Mouse (Mus musculus): Measurements from ENCODE around the gene Slc35a3. TPM values are rescaled to one million over a fixed set of nuclear protein-coding genes. Genes with fewer than 3 reads are reported as not detected.

The Slc35a3 gene
- polyA plus RNA-seq, 1 experiment, result 10.5 TPM

DNA sequence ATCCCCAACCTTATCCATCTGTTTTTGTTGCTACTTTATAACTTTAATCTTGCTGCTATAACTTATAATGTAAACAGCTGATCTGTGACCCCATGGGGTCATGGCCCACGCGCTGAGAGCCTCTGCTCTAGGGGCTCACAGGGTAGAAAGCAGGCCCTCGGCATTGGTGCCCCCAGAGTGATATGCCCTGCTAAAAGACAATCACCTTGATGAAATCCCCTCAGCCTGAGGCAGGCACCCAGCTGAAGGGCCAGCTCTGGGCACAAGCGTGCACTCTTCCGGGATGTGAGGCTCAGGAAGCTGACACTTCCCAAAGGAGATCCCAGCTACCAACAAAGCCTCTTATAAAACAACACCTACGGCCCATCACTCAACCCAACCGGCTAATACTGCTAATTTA lies 74.1 kb downstream of the Slc35a3 start:
- DNase-seq (ENCODE audit: low read depth), result no peak

DNA sequence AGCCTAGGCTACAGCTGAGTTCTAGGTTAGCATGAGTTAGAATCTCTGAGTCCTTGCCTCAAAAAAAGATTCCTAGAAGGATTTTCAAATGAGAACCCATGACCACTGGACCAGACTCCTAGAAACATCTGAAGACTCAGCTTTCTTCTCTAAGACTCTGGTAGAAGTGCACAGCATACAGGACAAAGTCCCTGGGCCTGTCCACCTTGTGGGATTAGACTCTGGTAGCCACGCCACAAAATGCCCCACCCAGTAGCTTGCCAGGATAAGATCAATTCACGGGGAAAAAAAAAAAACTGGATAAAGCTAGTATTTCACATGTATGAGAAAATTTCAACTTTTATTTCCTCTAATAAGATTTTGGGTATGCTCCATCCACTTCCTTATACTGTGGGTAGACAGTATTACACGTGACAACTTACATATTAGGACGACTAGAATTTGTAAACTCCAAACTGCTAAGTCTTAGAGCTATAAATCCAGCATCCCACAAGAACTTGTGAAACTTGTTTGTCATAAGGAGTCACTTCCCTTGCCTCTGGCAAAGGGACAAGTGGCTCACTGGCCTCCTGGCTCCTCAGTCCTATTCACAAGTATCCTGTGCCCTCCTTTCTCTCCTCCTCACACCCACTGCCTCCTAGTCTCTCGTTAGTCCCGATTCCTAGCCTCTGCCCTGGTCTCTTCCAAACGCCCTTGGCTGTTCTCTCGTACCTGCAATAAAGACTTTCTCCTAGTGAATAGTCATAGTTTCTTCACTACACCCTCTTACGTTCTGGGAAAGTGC lies 74.7 kb downstream of the Slc35a3 start:
- peak; percentile 60 for DNase-seq (ENCODE audit: low read depth)

DNA sequence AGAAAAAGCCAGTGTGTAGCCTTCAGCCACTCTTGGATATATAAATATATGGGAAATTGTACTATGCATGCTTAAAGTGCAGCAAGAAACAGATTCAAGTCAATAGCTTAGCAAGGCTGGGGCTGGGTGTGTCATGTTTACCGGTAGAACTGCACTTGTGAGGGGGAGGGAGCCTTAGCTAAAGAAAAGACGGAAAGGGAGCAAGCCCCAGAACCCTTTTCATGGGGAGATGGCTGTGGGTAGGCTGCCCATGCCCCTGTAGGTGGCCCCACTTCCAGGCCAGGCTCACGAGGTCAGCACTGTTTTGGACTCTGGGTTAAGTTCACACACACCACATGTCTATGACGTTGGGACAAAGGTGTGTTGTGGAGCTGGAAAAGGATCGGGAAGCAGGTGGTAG lies 76.8 kb downstream of the Slc35a3 start:
- no peak for DNase-seq (ENCODE audit: low read depth)

DNA sequence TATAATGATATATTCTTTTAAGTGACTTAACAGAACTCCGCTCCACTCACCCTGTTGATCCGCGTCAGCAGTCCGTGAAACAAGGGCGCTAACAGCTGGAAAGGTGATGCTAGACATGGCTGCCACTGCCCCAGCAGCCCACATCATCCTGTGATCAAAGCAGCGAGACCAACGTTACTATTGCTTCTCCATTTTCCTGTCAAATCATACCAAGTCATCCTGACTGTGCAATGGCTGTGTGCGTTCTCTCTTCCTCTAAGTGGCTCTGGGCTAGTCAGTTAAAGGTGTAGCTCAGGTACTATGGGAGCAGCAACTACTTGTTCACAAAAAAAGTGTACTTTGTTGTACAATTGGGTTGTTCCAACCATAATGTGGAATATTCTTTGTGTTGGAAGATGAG lies 77.8 kb downstream of the Slc35a3 start:
- DNase-seq (ENCODE audit: low read depth), result no peak

DNA sequence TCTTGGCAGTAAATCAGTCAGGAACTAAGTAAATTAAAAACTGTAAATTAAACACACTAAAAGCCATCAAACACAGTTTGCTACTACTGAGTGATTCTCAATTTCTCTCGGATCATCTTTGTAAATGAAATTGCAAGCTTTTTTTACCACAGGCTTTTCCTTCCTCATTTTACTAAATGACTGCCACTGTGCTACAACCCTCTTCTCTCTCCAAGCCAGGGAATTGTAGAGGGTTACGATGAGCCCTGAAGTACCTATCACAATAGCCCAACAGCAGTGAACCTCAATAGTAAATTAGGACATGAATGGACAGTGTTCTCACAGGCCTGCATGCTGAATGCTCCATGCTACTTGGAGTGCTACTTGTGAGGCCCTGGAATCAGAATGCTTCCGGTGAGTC lies 78.5 kb downstream of the Slc35a3 start:
- DNase-seq (ENCODE audit: low read depth), result no peak

DNA sequence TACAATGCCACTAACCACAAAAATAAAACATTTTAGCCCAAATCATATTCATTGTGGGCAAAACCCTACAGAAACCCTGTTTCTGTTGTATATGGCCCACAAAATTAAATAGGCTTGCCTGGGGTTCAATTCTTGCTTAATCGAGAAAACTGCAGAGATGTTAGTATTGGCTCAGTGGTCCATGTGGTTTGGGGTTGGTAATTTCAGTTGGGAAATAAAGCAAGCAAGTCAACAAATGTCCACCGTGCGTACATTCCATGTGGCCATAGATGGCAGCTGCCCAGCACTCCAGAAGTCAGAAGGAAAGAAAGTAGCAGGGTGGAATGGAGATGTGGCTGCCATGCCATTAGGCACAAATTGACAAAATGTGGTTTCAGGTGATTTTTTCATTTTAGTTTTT lies 79.7 kb downstream of the Slc35a3 start:
- no peak for DNase-seq (ENCODE audit: low read depth)

DNA sequence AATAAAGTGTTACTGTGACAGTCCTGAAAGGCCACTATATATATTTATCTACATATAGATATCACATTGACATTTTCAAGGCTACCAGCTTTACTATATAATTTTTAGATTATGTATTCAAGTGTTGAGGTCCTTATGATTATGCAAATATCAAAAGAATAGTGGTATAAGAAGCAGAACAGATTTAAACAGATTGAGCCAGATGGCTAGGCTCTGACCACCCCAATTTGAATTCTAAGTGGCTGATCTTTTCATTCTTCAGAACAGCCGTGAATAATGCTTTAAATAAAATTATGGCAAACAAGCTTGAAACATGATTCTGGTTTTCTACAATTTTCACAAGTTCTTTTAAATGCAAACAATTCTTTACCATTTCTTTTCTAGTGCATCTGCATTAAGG lies 81.2 kb downstream of the Slc35a3 start:
- no peak for DNase-seq (ENCODE audit: low read depth)

DNA sequence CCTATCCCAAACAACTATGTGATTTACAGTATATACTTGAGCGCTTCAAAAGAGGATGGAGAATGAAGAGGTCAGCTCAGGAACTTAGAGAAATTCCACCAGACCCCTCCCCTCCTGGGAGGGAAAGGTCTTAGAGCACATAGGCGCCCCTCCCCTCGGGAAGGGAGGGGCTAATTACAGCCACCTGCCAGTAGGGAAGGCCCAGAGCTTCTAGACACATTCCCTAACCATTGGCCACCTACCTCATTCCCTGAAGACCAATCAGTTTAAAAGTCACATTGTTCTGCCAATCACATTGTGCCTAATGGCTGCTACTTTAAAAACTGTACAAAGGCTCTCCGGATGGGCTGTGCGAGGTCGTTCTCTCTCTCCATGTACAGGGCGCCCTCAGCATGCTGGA lies 90.0 kb downstream of the Slc35a3 start:
- DNase-seq (ENCODE audit: low read depth), result no peak

DNA sequence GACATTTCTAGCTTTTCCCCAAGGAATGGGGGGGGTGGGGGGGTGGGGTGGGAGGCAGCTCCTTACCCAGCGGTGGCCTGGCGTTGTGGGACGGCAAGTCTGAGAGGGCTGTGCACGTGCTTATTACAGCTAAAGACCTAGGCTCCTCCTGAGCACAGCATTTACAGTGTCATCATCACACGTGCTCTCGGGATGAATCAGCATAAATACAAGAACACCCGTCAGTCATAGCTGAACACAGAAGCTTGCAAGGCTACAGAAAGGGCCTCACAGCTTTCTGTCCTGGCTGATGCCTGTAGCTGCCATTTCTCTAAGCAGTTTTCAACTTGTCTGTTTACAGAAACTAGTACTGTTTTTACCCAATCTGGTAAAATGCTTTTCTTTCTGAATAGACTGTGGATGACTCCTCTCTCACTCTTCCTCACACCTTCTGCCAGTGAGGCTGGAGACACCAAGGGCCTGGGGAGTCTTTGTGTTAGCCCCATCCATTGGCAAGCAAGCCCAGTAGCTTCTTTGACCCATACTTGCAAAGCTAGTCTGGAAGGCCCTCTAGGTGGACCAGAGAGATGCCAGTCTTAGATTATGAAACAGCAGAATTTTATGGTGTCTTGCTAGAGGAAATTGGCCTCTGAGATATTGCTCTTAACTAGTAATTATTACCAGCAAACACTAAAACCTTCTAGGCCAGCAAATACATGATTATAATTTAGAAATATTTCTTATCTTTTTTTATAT lies 91.8 kb downstream of the Slc35a3 start:
- DNase-seq (ENCODE audit: low read depth), result no peak

Other genes with a start within 250 kb of the Slc35a3 start
- gene Rtca, start 204.6 kb downstream of the Slc35a3 start, polyA plus RNA-seq (2012; rRNA removed), result 25.8 and 28.0 TPM in 2 replicates
- gene Dbt, start 199.8 kb downstream of the Slc35a3 start, polyA plus RNA-seq (2012; rRNA removed), result 17.9 and 19.2 TPM in 2 replicates
- 4.5 and 7.1 TPM in 2 replicates for gene Lrrc39, start 149.9 kb downstream of the Slc35a3 start, polyA plus RNA-seq (2012; rRNA removed)
- 0.90 and 1.1 TPM in 2 replicates for gene Sass6, start 117.8 kb downstream of the Slc35a3 start, polyA plus RNA-seq (2012; rRNA removed)
- 4.9 and 5.8 TPM in 2 replicates for gene Trmt13, start 98.2 kb downstream of the Slc35a3 start, polyA plus RNA-seq (2012; rRNA removed)
- gene Mfsd14a, start 50.2 kb downstream of the Slc35a3 start, polyA plus RNA-seq (2012; rRNA removed), result 33.6 and 34.1 TPM in 2 replicates
- not detected in 2 replicates for gene Gm43191, start 31.6 kb downstream of the Slc35a3 start, polyA plus RNA-seq (2012; rRNA removed)
- gene Agl, start 95.3 kb upstream of the Slc35a3 start, polyA plus RNA-seq (2012; rRNA removed), result 10.3 and 11.5 TPM in 2 replicates
- gene Frrs1, start 146.6 kb upstream of the Slc35a3 start, polyA plus RNA-seq (2012; rRNA removed), result 18.8 and 19.2 TPM in 2 replicates

All from gonadal fat pad, adult 2 months (tissue).